Mouse (Mus musculus) frontal cortex, adult 2 months (tissue): Measurements from ENCODE around the gene Plekhg3. TPM values are rescaled to one million over a fixed set of nuclear protein-coding genes. Genes with fewer than 3 reads are reported as not detected.

Experiments used
- DNase-seq, 2 experiments: peaks; one replicate each; pipeline ENCODE4 v3.0.0; 2022; ENCODE audit warnings: low spot score in 1 of 2; ENCODE audit errors: extremely low spot score in 1 of 2
- polyA plus RNA-seq: library from polyadenylated mRNA; depleted of rRNA; stranded (reverse); fragments of >200 nt; gene quantifications from 2 replicates; pipeline ENCODE4 v1.2.3, GENCODE M21; 2012

Plekhg3 gene
- polyA plus RNA-seq, 1 experiment = 12.6 TPM

DNA sequence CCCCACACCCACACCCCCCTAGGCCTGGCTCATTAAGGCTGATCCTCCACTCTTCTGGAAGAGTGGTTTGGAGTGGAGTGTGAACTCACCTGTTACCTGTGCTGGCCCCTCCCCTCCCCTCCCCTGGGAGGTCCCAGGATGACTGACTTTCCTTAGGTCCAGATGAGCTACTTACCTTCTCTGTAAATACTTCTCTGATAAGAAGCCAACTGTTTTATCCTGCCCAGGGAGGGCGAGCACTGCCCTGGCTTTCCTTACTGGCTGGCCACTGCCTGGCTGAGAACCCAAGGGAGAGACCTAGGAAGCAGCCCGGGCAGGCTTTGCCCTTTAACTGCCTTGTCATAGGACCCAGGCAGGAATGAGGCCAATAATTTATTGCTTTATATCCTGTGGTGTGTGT, 47.8 kb downstream of the Plekhg3 start:
- DNase-seq = no peak

DNA sequence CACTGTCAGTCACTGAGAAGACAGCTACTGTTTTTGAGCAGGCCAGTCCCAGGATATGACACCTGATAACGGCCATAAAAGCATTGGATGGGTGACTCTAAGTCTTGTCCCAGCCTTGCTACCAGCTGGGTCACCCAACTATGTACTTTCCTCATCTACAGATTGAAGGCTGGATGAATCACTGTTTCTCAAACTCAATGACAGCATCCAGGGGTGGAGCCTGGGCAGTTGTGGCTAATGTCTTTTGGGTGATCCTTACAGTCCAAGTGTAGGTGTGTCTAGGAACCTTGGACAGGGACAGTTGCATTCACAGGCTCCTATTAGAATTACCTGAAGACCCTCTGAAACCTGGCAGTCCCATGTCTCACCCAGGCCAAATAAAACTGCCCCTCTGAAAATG, 49.1 kb downstream of the Plekhg3 start:
- DNase-seq = no peak

DNA sequence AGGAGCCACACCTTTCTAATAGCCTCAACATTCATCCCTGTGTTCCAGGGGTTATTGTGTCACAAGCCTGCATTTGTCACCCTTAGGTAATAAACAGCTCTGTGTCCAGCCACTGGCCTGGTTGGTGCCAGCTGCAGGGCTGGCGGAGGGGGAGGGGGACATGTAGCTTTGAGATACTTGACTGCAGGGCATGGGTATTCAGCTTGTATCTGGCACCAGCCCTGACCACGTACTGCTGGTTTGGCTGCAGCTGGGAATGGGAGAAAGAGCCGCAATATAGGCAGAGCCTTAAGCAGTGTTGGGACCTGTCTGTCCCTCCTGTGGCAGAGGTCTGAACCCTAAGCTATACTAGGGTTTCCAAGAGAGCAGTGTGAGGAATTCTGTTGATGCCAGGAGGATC, 51.4 kb downstream of the Plekhg3 start:
- DNase-seq = no peak

DNA sequence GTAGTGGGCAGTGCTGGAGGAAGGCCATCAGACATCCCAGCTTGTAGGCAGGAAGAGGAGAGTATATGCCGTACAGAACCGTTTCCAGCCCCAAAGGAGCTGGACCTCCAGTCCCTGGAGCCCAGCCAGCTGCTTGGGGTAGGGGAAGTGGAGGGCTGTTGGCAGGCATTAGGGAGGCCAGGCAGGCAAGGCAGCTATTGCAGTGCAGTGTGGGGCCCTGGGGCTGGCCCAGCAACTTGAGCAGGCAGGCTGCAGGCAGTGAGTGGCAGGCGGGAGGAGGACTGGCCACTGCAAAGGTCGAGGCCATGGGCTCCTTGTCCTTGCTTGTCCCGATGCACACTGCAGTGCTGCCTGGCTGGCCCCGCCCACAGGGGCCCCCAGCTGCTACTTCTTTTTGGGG, 52.1 kb downstream of the Plekhg3 start:
- no peak for DNase-seq

DNA sequence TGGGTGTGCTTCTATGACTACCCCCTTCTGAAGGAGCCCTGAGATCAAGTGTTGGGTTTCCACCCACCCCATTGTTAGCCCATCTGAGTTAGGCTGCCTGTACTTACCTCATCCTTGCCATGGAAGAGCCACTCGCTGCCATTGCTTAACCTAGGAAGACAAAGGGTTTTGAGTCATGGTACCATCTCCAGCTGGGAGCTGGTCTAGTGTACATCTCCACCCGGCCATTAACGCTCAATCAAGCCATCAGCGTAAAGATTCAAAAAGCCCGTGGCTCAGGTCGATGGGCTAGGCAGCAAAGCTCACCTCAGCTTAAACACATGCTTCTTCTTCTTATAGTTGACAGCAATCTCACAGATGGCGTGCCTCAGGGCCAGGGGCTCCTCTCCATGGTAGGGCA, 52.8 kb downstream of the Plekhg3 start:
- no peak for DNase-seq

DNA sequence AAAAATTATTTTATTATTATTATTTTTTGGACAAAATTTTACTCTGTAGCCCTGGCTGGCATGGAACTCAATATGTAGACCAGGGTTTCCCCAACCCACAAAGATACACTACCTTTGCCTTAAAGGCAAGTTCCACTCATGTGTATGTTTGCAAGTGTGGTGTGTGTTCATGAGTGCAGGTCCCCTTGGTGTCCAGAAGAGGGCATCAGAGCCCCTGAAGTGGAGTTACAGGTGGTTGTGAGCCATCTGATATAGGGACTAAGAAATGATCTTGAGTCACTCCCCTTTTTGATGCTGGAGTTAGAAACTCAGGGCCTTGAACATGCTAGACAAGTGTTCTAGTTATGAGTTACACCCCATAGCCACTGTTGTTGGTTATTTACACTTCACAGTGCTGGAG, 54.3 kb downstream of the Plekhg3 start:
- no peak for DNase-seq

DNA sequence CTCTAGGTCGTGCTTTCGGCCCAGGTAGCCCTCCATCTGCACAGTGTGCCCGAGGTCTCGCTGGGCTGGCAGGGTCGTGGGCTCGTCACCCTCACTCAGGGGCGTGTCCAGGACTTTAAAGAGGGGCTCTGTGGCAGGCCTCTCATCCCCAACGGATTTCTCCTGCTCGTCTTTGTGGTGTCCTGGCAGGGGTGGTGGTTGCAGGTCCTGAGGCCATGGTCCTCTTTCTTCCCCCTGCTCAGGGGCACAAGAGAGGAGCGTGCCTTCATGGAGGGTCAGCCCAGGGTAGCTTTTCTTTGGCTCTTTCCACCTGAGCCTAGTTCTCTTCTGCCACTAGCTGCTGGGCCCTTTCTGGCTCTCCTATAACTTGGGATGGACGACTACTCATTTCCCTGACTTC, 56.7 kb downstream of the Plekhg3 start:
- DNase-seq = no peak

DNA sequence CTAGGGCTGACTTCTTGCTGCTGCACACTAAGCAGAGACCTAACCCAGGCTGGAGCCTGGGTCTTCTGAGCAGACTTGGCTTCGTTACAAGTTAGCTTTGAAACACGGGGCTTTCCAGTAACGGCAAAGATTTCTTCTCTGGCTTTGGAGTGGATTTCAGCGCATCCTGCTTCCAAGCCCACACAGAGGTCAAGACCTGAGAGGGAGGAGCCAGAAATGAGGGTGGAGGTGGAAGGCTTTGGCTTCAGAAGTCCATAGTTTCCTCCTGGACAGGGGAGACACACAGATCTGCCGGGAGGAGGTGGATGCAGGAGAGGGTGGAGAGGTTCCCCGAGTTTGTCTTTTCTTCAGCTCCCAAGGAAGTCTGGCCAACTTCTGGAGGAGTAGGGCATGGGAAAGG, 58.8 kb downstream of the Plekhg3 start:
- no peak for DNase-seq

DNA sequence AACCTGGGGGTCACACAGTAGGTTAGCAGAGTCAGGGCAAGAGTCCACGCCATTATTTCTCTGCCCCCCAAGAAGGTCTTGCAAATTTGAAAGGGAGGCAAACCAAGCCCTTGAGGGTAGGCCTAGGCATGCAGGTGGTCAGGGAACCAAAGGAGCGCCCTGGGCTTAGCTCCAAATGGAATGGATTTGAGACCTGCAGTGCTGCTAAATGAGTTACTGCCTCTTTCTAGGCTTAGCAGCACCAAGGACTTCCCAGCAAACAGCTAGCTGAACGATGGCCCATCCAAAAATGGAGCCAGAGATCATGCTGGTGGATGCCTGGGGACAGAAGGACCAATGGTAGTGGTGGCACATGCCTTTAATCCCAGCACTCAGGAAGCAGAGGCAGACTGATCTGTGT, 60.3 kb downstream of the Plekhg3 start:
- DNase-seq = no peak

DNA sequence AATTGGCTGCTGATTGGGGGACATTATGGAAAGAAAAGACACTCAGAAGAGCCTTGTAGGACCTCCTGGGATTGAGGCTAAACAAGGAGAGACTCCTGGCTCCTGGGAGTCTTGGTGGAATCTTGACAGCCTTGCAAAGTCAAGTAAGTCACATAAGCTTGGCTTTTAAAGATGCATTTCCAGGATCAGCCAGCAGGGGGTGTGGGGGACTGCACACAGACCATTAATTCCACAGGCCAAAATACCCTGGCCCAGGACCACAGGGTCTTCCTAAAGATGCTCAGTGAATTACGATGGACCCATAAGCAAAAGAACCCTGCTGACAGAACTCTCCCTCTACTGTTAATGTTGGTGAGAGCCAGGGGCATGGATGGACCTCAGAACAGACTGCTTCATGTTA, 61.5 kb downstream of the Plekhg3 start:
- DNase-seq = peak in 1 of 2 experiments; percentile 71

DNA sequence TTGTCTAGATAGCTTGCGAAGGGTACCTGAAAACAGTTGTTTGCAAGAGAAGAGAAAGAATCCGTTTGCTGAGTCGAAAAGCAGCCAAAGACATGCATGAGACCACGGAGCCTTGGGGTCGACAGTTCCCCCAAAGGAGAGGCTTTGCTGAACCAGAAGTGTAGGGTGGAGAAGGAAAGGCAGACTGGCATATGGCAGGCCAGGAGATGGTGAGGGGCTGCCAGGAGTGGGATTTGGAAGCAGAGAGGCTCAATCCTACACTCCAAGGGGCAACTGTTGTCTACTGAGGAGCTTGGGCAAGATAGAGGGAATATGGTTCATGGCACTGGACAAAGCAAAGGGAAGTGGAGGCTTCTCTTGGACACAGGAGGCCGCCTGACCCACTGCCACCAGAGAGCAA, 62.6 kb downstream of the Plekhg3 start:
- DNase-seq = no peak

DNA sequence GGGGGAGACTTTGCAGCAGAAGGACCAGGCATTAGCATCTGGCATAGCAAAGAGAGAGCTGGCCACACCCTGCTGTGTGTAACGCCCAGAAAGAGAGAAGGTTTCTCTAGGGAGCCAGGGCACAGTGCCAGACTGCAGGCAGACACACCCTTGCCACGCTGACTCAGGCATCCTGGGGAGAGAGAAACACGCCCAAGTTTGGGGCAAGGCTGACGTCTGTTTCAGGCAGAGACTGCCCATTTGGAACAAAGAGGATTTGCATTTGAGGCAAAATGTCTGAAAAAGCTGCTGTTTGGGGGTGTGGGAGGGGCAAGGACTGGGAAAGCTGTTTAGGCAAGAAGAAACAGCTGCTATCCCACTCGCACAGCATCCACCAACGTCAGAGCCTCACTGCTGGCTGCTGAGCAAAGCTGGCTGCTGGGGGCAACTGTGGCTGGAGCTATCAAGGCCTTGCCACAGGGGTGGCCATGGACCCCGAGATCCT, 63.2 kb downstream of the Plekhg3 start:
- peak; percentile 70 to 84 for DNase-seq

DNA sequence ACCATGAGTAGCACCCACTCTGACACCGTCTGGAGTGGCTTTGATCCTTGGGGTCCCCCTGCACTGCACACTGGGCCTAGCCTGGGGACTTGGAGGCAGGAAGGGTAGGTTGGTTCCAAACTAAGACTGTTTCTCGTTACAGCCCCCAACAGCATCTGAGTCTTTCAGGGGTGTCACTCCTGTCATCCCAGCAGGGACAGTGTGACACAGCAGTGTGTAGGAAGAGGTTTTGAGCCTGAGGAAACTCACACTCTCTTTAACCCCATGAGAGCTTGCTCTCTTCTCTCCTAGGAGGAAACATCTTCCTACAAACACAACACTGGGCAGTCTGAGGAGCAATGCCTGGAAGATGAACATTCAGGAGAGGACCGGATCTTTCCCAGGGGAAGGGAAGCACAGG, 63.9 kb downstream of the Plekhg3 start:
- no peak for DNase-seq

DNA sequence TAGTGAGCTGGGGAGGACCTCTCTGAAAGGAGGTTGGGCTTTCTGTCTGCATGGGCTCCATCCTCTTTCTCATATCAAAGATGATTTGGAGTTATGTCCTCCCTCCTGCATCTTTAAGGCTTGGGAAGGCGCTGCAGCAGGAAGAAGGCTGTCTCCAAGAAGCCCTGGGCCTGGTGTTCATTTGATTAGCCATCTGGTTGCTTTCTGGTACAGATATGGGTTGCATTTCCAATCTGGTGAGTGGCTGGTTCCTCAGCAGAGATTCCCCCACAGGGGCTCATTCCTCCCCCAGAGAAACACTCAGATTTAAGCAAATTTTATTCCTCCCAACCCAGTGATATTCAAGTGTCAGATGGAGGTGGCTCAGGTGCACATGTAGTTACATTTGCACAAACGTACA, 65.1 kb downstream of the Plekhg3 start:
- DNase-seq = peak; percentile 38 to 57

DNA sequence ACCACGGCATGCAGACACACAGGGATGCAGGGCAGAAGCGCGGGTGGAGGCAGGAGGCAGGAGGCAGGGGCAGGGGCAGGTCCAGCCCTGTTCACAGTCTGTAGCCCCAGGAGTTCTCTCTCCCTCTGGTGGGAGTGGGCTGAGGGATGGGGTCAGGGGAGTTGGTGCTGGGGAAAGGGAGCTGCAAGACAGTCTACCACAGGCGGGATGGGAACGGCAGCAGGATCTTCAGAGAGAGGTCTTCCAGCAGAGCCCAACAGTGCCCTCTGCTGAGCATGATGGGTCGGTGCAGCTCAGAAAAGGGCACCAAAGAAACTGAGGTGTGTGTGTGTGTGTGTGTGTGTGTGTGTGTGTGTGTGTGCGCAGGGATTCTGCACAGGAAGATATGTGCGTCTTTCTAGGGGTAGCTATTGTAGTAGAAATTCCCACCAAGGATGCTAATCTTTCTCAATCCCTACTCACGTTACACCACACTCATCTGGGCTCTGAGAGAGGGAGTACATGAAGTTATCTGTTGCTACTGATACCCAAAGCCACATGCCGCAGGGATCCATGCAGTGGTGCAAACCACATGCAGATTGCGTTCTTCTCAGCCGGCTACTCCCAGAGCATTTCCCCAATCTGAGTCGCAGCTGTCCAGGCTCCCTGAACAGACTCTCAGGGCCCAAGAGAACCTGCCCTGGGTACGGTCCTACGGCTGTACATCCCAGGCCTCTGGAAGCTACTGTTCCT, 65.8 kb downstream of the Plekhg3 start:
- peak; percentile 58 to 88 for DNase-seq

DNA sequence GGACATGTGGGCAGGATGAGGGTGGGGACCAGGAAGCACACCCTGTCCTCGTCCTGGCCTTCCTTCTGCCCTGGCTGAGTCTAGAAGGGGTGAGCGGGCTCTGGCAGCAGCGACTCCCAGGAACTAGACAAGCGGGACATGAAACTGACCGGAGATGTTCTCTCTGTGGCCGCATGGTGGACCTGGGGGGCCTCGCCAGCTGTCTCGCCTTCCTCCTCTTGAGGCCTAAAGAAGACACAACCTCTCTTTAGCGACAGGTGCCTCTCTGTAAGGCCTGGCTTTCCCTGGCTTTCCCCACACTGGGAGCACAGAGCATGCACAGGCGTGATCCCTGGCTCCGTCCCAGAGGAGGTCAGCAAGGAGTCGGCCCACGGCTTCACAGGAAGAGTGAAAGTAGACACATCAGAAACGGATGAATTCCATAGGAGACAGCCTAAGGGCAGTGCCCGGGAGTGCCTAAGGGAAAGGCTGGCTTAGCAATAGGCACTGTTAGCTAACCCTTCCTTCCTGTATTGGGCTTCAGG, 66.9 kb downstream of the Plekhg3 start:
- DNase-seq = no peak

DNA sequence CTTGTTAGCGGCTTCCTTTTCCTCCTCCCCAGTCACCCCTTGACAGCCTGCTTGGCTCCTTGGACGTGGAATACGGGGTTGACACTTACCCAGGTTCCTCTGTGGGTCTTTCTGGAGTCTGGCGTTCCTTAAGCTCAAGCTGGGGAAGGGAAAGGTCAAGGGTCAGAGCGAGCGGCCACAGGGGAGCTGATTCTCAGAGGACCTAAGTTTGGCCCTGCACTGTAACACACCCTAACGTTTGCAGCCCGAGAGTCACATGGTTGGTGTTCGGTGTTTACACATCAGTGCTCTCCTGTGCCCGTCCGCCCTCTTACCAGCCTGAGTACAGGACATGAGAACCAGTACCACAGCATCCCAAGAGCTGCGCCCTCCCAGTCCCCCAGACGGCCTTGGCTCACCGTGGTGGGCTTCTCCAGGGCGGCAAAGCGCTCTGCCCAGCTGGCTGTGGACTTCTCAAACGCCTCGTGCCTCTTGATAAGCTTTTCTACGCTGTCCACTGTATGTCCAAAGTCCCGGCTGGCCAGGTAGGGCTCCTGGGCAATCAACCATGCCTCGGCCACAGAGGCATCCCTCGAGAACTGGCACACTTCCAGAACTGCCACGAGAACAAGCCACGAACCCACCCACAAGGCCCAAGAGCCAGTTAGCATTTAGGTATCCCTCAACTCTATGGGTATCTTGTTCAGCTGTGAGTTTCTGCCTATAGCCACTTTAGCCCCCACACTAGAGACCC, 67.7 kb downstream of the Plekhg3 start:
- no peak for DNase-seq

DNA sequence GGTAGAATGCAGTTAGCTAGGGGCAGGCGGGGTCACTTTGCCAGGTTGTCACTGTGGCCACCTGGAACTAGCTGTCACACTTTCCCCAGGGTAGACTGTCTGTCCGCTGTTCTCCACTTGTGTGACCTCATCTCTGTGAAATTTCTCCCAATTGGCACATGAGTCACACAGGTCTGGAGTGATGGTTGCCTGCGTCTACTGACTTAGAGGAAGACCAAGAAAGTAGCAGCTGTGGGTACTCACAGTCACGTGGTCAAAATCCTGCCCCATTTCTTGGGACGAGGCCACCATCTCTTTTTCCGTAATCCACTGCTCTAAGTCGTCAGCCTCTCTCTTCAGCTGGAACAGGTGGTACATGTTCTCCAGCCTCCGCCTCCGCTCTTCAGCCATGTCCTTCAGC, 73.1 kb downstream of the Plekhg3 start:
- no peak for DNase-seq

DNA sequence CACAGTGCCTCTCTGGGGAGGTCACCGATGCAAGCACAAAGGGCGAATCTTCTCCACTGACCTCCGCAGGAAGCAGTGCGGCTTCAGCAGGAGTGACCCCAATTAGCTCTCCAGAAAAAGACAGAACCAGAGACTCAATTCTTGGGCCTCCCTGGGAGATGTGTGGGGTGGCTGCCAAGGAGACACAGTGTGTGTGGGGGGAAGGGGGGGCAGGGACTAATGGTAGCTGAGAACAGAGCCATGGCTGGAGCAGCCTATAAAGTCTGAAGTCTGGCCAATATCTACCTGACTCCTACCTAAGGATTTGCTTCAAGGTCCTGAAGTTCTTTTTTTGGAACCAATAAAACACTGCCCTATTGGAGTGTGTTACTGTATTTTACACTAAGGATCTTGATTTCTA, 73.9 kb downstream of the Plekhg3 start:
- DNase-seq = no peak

DNA sequence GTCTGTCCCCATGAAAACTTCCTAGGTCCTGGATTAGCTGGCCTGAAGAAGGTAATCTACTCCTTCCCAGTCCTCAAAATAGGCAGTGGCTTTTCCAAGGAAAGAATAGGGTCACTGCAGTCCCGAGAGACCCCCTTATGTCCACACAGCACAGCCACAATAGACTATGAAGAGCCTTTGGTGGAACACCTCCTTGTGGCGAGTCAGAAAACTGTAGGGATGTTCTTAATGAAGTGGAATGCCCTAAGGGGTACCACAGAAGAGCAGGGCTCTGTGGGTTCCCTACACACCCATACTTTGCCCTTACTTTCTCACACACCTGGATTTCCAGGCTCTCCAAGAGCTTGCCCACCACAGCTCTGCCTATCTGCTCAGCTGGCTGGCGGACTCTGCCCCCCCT, 75.1 kb downstream of the Plekhg3 start:
- DNase-seq = no peak

DNA sequence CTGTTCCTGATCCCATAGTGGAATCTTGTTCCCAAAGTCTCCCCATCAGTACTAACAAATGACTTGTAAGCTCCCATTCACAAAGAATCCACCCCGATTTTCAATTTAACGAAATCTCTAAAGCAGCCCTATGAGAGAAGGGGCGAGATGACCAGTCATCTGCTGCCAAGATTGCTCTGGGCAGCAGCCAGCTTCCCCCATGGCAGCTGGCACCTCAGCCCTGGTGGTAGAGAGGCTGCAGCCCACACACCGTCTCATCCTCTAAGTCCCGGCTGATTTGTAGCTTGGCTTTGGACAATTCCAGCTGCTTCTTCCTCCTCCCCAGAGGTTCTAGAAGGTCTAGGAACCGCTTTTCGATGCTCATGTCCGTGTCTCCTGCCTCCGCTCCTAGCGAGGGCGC, 77.5 kb downstream of the Plekhg3 start:
- DNase-seq = no peak

DNA sequence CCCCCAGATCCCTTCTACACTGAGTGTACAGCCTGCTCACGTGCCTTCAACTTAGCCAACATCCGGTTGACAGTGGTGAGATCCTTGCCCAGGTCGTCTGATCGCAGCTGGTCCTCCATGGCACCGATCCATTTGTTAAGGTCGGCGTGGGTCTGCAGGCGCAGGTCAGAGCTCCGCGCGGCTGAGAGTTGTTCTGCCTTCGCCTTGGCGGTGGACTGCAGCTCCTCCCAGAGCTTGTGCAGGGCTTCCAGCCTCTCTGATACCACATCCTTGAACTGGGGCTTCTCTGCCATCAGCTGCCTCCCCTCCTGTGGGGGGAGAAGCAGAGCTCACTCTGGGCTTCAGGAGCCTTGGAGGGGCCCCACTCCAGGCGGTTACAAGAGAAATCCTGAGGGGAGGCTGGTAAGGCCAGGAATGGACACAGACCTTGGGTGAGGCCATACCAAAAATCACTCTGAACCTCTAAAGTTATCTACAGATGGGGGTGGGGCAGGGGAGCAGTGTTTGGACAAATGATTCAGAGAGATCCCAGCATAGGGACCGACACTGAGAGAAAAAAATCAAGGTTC, 78.4 kb downstream of the Plekhg3 start:
- no peak for DNase-seq
